ENCODE assay signal across 8 mouse cellular contexts in genomic region chr12:71016211-71016502, GRCm38 (mm10). TPM values are rescaled to one million over a fixed set of nuclear protein-coding genes. Genes with fewer than 3 reads are reported as not detected.
DNase-seq lines count a peak whose midpoint lies in the region; ATAC-seq and TF ChIP-seq lines count a peak whose summit lies in the region.

No protein-coding gene starts in this region.

- TF ChIP-seq POLR2A in thymus, adult 2 months (IDR thresholded peaks at IDR 0.05; ENCODE audit: control insufficient read depth, extremely low read depth, insufficient read depth, low read length, poor library complexity) = no peak

- peak overlapping the region; percentile 93 for H3K27ac ChIP-seq in heart, embryonic 10.5 days
- H3K27ac ChIP-seq in thymus, adult 2 months (ENCODE audit: control insufficient read depth, insufficient read depth, low read length) = peak overlapping the region; percentile 79
- H3K27ac ChIP-seq in liver, embryonic 11.5 days (ENCODE audit: low read depth, low read length) = peak overlapping the region; percentile 93

- H3K27me3 ChIP-seq in heart, embryonic 10.5 days (ENCODE audit: insufficient read depth, poor library complexity, severe bottlenecking) = no peaks in the 10 kb centered on the region
- no peaks in the 10 kb centered on the region for H3K27me3 ChIP-seq in thymus, adult 2 months (ENCODE audit: control insufficient read depth, insufficient read depth, low read length)
- H3K27me3 ChIP-seq in liver, embryonic 11.5 days (replicated peaks; ENCODE audit: control insufficient read depth, insufficient read depth, low read length) = no peaks in the 10 kb centered on the region

- ATAC-seq in liver, embryonic 11.5 days (replicated peaks; ENCODE audit: low FRiP score) = no peak

- H3K4me3 ChIP-seq in heart, embryonic 10.5 days = peak overlapping the region; percentile 98
- peak overlapping the region; percentile 87 for H3K4me3 ChIP-seq in thymus, adult 2 months (ENCODE audit: control insufficient read depth, insufficient read depth, low read length)
- peak overlapping the region; percentile 93 for H3K4me3 ChIP-seq in liver, embryonic 11.5 days (ENCODE audit: low read depth, low read length)

- peak overlapping the region; percentile 82 for H3K4me2 ChIP-seq in liver, embryonic 11.5 days

- peaks cover 23% of the 10 kb centered on the region; the same call in 1 of the 2 replicates for H3K4me1 ChIP-seq in heart, embryonic 10.5 days
- peaks cover 9% of the 10 kb centered on the region for H3K4me1 ChIP-seq in thymus, adult 2 months (replicated peaks; ENCODE audit: control insufficient read depth, insufficient read depth, low read length)
- H3K4me1 ChIP-seq in liver, embryonic 11.5 days (replicated peaks; ENCODE audit: control insufficient read depth, insufficient read depth, low read length) = peaks cover 16% of the 10 kb centered on the region

- H3K9me3 ChIP-seq in heart, embryonic 10.5 days = no peaks in the 10 kb centered on the region
- no peaks in the 10 kb centered on the region for H3K9me3 ChIP-seq in liver, embryonic 11.5 days (ENCODE audit: control insufficient read depth, low read length)

- DNase-seq in heart, embryonic 10.5 days (ENCODE audit: low spot score) = no peak
- no peak for DNase-seq in heart, postnatal 10 days
- no peak for DNase-seq in thymus, adult 2 months
- no peak for DNase-seq in thymus, adult 18-20 months
- DNase-seq in liver, embryonic 11.5 days (ENCODE audit: low spot score) = no peak
- no peak for DNase-seq in adrenal gland, adult 18-20 months (ENCODE audit: low spot score in 2 of 2)
- DNase-seq in frontal cortex, adult 2 months (ENCODE audit: extremely low spot score in 1 of 2, low spot score in 1 of 2) = no peak
- DNase-seq in left cerebral cortex, postnatal 10 days (ENCODE audit: extremely low spot score in 1 of 2, low spot score in 2 of 2) = no peak

- H3K36me3 ChIP-seq in heart, embryonic 10.5 days = peaks cover 38% of the 10 kb centered on the region
- peaks cover 25% of the 10 kb centered on the region for H3K36me3 ChIP-seq in thymus, adult 2 months (ENCODE audit: control insufficient read depth, insufficient read depth, low read length)
- peaks cover 17% of the 10 kb centered on the region for H3K36me3 ChIP-seq in liver, embryonic 11.5 days (ENCODE audit: control insufficient read depth, insufficient read depth, low read length)

- intact Hi-C loops in heart, postnatal 10 days (cut with DNase I) = no loop called here
- intact Hi-C loops in left cerebral cortex, postnatal 10 days (cut with DNase I) = loop anchor here (5.0 kb wide), 1 partner anchor 36 kb away; no protein-coding TSS in a partner anchor

- WGBS in heart, embryonic 10.5 days = 0% methylated on average over 33 of the region's 33 CpGs
- under 1% methylated on average over 31 of the region's 33 CpGs for WGBS in thymus, adult 2 months
- under 1% methylated on average over 30 of the region's 33 CpGs for WGBS in liver, embryonic 11.5 days

- TF ChIP-seq CTCF in thymus, adult 2 months (IDR thresholded peaks at IDR 0.05; ENCODE audit: borderline replicate concordance, control insufficient read depth, extremely low read depth, insufficient read depth, low read length, poor library complexity) = no peak; the same call in 1 of the 2 replicates

- H3K9ac ChIP-seq in liver, embryonic 11.5 days (ENCODE audit: low read depth, low read length) = peak overlapping the region; percentile 95

RNA-seq across cellular contexts. Expression of gene Arid4a, which starts 0.4 kb away (rescaled TPM):
- polyA plus RNA-seq in heart, embryonic 10.5 days (2016; fragmentation: Nextera tagmentation; extraction: Ambion mirVana) = 24.1 and 26.9 TPM in 2 replicates
- total RNA-seq in heart, postnatal 10 days (2021) = 10 to 100 TPM; 14.0 to 15.5 TPM
- polyA plus RNA-seq in thymus, adult 2 months (2012; rRNA removed) = 7.5 and 8.1 TPM in 2 replicates
- 31.6 and 32.5 TPM in 2 replicates for polyA plus RNA-seq in liver, embryonic 11.5 days (2014; fragmentation: Nextera tagmentation; extraction: Ambion mirVana)
- total RNA-seq in adrenal gland, adult 18-20 months (2021) = 10 to 100 TPM; 18.6 to 20.3 TPM
- 22.2 and 23.2 TPM in 2 replicates for polyA plus RNA-seq in frontal cortex, adult 2 months (2012; rRNA removed)
- total RNA-seq in left cerebral cortex, postnatal 10 days (2021) = 10 to 100 TPM; 31.2 to 32.2 TPM

RNA-seq across cellular contexts. Expression of gene Psma3, which starts 41.7 kb away (rescaled TPM):
- 513 and 568 TPM in 2 replicates for polyA plus RNA-seq in heart, embryonic 10.5 days (2016; fragmentation: Nextera tagmentation; extraction: Ambion mirVana)
- 100 to 1,000 TPM; 238 to 252 TPM for total RNA-seq in heart, postnatal 10 days (2021)
- 28.2 and 35.6 TPM in 2 replicates for polyA plus RNA-seq in thymus, adult 2 months (2012; rRNA removed)
- polyA plus RNA-seq in liver, embryonic 11.5 days (2014; fragmentation: Nextera tagmentation; extraction: Ambion mirVana) = 602 and 638 TPM in 2 replicates
- total RNA-seq in adrenal gland, adult 18-20 months (2021) = 100 to 1,000 TPM; 377 to 394 TPM
- polyA plus RNA-seq in frontal cortex, adult 2 months (2012; rRNA removed) = 178 and 196 TPM in 2 replicates
- 100 to 1,000 TPM; 244 to 255 TPM for total RNA-seq in left cerebral cortex, postnatal 10 days (2021)
